Mouse (Mus musculus): ENCODE measurements around the gene Ubr7.

The Ubr7 gene

DNA sequence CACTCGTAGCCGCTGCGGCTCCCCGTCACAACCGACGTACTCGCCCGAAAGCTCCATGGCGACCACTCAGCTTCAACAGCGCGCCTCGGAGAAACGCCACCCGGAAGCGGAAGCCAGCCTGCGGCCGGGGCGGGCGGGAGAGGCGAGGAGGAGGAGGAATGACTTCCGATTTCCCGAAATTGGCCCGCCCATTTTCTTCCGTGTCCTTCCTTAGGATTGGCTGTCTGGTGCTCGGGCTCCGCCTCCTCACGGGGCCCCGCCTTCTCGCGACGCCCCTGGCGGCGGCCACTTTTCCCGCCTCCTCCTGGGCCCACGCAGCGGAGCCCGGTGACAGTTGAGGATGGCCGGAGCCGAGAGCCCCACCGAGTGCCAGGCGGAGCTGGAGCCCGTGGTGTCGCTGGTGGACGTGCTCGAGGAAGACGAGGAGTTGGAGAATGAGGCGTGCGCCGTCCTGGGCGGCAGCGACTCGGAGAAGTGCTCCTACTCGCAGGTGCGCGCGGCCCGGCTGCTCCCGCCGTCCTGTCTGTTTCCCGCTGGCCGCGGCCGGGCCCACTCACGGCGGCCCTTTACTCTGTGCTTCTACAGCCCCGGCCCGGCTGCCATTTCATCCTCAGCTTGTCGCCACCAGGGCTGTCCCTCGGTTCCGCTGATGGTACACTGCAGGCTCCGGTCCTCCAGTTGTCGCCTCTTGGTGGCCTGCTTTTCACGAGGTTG is at the start of gene Ubr7, which contains the start of the genes Gm28051 and Gon7:
Ubr7 (plus strand) TSS at position 279 of the 714 bp plus-strand sequence.
Gm28051 (minus strand) TSS at position 77 of the 714 bp plus-strand sequence.
Gon7 (minus strand) TSS at position 115 of the 714 bp plus-strand sequence.
- DNase-seq (ENCODE audit: low read depth, low spot score) = peak; percentile 99

DNA sequence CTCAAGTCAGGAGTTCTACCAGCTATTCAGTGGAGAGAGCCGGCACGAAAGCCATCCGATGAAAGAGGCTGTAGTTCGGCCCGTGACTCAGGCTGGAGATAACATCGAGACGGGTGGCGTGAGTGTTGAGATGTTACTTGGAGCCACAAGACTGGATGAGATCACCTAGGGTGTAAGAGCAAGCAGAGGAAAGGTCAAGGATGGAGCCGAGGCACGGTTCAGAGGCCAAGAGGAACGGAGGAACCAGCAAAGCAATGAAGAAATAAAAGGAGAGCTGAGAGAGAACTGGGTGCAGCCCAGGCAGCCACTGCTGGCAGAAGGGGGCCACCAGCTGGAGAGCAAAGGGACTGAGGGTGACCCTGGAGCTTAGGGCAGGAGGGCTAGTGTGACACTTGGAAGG is 49.5 kb upstream of the Ubr7 start:
- no peak for DNase-seq (ENCODE audit: low read depth, low spot score)

DNA sequence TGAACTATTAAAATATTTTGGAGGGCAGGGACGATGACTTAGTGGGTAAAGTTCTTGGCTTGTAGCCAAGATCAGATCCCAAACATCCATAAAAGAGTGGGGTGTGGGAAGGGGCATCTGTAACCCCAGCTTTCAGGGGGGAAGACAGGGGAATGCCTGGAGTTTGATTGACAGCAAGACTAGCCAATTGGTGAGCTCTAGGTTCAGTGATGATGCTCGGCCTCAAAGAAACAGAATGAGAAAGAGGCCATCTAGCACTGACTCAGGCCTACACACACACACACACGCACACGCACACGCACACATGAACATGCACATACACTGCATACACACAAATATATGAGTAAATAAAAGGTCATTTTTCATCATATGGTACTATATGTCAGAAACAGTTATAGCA is 47.9 kb upstream of the Ubr7 start:
- no peak for DNase-seq (ENCODE audit: low read depth, low spot score)

DNA sequence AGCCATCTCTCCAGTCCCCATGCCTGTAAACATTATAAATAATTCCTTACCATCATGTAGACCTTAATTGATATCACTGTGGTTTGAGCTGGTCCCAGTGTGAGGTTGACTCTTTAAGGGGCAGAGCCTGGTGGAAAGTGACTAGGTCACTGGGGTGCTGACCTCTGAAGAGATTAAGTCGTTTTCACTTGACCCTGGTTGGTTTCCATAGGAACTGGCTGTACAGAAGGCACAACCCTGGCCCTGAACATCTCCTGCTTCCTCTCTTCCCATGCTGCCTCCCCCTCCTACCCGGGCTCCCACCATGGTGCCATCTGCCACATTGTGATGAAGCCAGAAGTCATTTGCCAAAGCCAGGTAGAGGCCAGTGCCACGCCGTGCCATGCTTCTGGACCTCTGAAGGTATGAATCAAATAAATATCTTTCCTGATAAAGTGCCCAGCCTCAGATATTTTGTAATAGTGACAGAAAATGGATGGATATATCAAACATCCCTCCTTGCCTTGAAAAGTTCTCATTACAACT is 46.9 kb upstream of the Ubr7 start:
- peak; percentile 96 for DNase-seq (ENCODE audit: low read depth, low spot score)

DNA sequence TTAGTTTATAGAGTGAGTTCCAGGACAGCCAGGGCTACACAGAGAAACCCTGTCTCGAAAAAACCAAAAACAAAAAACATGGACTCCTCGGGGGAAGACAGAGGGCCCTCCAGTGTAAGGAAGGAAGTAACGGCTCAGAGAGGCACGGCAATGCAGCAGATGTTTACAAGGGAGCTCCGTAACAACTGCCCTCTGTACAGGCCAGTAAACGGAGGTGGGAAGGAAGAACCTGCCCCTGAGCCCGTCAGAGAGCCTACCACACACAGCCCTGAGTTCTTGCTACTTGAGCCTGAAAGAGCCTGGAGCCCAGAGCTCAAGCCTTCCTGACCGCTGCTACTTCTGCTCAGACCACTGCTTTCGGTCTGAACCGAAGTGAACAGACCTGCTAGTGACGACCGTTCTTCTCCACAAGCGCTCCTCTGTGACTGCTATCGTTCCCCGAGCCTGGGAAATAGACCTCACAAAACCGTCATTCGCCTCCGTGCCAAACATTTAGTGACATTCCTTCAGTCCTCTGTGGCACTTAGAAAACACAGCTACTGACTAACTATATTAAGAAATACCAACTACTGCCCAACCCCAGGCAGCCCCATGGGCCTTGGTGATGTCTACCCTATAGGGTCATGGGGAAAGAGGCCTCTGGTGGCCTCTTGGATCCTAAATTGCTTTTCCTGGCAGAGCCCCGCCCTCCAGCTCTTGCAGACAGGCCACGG is 44.5 kb upstream of the Ubr7 start:
- DNase-seq (ENCODE audit: low read depth, low spot score) = no peak

DNA sequence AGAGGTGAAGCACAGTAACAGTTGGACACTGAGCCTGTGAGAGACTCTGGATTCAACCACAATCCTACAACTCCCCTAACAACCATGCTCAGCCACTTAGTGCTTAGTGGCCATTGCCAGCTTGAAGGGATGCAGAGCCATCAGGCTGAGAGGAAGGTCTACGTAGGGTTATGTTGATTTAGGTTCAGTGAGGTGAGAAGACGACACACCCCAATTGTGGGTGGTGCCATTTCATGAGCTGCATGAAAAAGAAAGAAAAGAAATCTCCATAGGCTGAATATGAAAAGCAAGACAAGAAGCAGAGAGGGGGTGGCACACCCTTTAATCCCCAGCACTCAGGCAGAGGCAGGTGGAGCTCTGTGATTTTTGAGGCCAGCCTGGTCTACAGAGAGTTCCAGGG is 43.7 kb upstream of the Ubr7 start:
- DNase-seq (ENCODE audit: low read depth, low spot score) = no peak

DNA sequence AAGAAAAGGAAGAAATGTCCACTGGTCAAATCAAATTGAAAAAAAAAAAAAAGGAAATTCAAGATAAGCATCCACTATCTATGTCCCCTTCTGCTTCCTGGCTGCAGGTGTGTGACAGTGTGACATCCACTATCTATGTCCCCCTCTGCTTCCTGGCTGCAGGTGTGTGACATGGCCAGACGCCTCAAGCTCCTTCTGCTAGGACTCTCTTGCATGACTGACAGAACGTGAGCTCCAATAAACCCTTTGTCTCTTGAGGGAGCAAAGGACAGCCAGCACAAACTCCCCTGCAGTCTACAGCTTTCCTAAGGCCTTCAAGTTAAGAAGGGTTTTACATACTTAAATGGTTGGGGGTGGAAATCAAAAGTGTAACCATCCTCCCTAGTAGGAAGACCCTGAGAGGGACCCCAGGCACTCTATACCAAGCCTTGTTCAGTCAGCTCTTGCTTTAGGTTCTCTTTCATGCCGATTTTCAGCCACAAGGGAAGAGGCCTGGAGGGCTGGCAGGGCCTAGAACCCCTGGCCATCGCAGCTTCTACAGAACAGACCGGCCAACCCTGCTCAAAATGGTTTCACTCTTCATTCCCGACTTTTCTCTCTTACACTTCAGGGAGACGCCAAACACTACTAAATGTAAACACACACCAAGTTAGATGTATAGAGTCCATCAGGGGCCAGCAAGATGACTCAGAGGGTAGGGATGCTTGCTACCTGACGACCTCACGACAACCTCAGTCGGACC is 42.9 kb upstream of the Ubr7 start:
- no peak for DNase-seq (ENCODE audit: low read depth, low spot score)

DNA sequence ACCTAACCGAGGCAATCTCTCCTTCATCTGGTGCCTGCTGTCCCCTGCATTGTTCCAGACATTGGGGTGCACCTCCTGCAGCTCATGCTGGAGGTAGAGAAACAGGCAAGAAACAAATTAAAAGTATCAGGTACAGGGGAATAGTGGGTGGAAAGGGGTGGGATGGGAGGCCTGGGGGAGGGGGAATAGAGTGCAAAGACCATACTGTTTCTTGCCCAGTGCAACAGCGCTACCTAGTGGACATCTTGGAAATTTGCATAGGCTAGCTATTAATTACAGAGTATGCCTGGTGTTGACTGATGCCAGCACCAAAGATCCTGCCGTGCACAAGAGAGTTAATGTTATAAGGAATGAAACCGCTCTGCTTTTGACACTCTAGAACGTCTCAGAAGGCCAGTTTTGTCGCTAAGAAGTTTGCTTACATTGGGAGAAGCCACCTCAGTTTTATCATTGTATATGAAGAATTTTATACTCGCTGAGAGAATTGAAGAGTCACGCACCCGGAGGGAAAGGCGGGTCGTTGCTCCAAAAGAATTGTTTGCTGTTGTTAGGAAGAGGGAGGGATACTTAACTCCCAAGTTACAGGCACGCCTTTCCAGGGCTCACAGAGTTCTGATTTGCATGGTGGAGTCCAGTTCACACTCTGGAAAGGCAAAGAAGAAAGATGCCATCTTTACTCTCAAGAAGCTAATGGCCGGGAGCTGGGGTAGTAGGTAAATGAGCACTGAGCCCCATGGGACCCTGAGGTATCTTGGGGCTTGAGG is 38.0 kb upstream of the Ubr7 start:
- DNase-seq (ENCODE audit: low read depth, low spot score) = peak; percentile 78

DNA sequence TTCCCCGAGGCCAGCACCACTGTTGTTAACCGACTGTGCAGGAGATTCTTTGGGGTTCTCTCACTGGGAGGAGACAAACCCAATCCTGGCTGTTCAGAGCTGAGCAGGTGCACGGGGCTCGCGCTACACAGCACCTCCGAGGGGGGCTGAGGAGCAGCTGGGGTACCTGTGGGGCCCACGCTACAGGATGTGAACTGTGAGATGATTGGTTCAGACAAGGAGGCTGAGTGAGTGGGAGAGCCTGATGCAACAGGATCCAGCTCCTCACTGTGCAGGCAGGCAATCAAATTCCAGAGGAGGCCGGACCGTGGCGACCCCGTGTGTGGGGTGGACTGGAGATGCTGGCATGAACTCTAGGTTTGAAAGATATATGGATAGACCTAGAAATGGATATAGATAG is 35.3 kb upstream of the Ubr7 start:
- peak; percentile 35 for DNase-seq (ENCODE audit: low read depth, low spot score)

DNA sequence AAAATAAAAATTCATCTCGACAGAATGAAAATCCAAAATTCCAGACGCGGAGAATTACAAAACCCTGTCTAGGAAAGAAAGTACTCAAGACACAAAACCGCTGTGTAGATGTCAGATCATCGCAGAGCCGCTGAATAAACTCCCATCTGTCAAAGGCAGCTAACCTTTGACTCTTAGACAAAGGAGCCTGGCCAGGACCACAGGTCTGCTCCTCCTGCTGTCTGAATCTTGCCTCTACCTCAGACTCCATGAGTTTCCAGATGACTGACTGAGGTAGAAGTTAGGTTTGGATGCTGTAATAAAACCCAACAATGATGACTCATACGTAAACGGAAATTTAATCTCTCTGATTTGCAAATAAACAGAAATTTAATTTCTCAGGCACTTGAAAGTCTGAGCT is 34.8 kb upstream of the Ubr7 start:
- no peak for DNase-seq (ENCODE audit: low read depth, low spot score)

DNA sequence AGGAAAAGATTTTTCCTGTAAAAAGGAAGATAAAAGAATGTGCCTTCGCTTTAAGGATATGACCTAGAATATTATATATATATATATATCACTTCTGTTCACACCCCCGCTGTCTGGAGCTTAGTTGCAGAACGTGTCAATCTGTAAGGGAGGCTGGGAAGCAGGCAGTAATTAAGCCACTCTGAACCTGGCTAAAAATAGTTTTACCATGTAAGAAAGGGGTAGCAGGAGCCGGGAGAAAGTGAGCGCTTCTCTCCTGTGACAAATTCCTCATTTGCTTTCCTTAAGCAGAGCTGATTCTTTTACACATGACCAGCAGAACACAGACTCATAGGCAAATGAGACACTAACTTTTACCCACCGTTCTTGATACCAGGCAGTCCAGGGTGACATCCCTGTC is 33.9 kb upstream of the Ubr7 start:
- peak; percentile 91 for DNase-seq (ENCODE audit: low read depth, low spot score)

DNA sequence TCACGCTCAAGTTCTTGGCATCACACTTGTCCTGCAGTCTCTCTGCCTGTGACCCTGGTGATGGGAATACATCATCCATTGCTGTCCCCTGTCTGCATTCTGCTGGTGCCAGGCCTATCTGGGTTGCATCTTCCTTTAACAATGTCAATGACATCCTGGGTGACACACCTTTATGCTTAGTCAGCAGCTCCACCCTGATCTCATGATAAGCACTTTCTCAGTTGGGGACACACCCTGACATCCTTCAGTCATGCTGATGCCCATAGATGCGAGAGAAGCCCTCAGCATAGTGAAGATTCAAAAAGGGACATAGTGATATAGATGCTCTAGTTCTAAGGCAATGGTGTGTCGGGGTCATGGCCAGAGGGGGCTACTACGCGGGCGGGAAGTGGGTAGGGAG is 32.6 kb upstream of the Ubr7 start:
- no peak for DNase-seq (ENCODE audit: low read depth, low spot score)

DNA sequence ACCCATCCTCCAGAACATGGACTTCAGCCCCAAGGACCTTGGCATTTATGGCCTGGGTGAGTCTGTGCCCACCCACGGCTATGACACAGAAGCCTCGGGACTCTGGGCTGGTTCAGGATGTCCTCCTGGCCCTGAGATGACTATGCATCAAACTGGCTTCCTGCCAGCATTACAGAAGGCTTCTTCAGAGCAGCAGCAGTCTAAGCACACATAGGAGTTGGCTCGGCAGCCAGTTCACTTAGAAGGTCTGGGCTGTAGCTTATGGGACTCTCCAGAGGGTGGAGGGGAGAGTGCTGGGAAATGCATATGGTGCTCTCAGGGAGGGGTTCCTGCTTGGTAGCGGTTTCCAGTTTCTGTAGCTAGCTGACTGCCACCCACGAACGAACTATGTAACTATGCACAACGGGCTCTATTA is 32.0 kb upstream of the Ubr7 start:
- peak; percentile 71 for DNase-seq (ENCODE audit: low read depth, low spot score)

DNA sequence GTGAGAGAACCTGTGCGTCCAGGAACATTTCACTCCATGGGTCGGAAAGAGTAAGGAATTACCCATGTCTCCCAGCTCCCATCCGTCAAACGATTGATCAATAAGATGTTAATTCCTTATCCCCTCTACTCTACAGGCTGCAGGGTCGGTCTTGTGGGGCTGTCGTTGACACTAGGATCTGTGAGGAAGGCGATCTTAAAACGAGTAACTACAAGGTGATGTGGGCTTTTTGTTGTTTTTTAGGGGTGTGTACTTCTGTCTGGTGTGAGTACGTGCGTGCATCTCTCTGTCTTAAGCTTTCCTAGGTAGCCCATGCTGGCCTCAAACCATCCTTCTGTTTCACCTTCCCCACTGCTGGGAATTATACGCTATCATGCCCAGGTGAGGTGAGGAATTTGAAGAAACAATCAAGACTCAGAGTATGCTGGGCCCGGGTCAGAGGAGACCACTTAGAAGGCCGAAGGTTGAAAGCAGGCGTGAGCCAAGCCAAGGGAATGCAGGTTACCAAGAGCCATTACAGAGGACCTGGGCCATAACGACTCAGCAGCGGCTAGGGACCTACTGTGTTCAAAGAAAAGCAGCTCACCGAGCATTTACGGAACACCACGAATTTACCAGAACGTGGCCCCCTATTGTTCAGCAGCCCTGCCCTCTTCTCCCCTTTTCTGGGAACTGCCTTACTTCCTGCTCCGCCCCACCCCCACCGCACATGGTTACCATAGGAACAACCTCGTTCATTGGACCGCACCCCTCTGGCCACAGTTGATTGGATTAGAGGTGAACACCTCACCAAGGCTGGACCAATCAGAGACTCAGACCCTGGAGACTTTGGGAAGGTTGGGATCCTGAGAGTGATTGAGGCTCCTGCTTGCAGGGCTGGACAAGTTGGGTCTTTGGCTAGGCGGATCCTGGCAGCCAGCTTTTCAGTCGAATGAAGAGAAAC is 27.6 kb upstream of the Ubr7 start:
- peak; percentile 92 for DNase-seq (ENCODE audit: low read depth, low spot score)

DNA sequence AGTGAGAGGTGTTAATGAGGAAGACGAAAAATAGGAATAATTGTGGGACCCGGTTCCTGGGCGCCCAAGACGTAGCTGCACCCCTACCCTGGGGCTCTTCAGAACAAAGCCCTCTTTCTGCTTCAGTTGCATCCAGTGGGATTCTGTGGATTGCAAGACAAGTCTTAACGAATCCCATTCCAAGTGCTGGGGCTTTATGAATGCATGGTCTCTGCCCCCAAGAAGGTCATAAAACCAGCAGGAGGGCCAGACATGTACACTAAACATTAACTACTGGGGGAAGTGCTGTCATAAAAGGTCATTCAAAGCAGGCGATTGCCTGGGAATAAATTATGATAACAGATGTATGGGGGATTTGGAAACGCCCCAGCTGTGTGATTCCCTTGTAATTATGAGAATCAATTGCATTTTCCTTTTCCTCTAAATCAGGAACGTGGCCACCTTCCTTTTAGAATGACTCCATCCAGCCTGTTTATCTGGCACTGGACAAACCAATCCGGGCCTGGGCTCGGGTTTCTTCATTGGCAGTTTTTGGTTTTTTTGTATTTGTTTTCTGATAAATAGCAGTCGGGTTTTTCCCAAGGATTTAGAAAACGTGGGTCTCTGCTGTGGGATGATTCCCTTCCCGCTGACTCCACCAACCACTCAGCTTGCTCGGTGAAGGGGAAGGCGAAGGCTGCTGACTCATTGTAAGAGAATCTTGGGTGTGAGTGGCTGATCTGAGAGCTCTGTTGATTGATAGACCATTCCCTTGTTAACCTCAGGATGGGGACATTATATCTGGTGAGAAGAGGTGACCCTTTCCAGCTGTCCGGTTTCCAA is 26.8 kb upstream of the Ubr7 start:
- peak; percentile 64 for DNase-seq (ENCODE audit: low read depth, low spot score)

DNA sequence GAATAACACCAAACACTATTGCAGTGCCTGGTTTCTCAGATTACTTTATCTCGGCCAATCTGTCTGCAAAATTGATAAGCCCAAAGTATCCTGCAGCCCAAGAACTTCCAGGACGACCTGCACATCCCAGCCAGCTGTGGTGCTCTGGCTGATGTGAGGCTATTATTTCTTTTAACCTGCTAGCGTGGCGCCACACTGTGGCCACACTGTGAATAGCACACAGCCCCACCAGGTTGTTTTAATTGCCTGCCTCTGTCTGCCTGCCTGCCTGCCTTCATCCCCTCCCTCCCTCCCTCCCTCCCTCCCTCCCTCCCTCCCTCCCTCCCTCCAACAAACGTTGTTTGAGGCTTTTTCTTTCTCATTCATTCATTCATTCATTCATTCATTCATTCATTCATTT is 24.4 kb upstream of the Ubr7 start:
- DNase-seq (ENCODE audit: low read depth, low spot score) = peak; percentile 56

DNA sequence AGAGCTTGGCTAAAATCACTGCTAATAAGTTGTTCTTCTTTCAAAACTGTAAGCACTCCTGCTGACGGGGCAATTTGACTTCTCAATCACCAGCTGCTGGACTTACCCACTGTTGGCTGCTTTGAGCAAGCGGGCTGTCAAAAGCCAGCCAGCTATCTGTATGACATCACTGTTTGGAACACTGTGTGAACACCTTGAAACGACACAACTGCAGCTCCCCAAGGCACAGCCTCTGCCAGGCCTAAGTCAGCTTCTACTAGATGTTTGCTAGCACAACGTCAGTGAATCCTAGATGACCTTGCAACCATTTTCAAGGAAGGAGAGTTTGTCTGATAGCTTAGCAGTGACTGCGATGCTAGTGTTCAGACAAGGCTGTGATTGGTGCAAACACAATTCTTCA is 18.7 kb upstream of the Ubr7 start:
- DNase-seq (ENCODE audit: low read depth, low spot score) = no peak

DNA sequence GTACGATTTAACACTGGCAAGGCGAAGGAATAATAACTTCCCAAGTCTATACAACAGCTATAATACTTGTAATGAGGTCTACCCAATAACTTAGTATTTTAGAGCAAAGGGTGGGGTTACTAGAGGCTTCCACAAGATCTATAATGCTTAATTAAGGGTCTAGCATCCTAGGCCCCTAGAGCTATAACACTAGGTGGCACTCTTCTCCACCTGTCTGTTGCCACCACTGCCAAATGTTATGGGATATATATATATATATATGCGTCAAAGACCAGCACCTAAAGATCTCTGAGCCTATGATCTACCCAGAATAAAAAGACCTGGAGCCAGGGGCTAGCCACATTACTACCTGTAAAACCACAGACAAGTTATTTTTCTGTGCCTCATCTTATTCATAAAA is 17.5 kb upstream of the Ubr7 start:
- DNase-seq (ENCODE audit: low read depth, low spot score) = peak; percentile 55

DNA sequence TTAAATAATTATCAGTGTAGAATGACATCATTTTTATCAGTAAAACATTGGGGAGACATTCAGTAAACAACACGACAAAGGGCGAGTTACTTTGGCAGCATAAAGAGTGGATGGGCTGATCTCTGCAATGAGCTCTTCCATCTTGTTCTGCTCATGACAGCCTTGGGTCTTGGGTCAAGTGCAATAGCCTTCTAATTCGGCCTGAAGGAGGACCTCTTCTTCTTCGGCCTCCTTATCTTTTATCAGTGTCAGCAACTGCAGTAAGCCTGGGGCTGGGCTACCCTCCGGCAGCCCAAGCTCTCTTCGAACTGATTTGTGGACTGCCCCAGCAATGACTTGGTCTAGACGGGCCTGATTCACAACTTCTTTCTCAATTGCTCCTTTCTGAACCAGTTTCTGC is 15.7 kb upstream of the Ubr7 start:
- DNase-seq (ENCODE audit: low read depth, low spot score) = no peak

All from brain, adult 2 months (tissue).